Mouse (Mus musculus): ENCODE data around the gene Ggcx.
"Not testable (repeated sequence)": the region's sequence is repeated elsewhere in the genome, so short reads cannot be mapped to it uniquely, and the experiment has no call there.

Ggcx gene

GRCm38 (mm10) chr6:72430989-72431921 is 17.1 kb downstream of the Ggcx start:
- no peak for DNase-seq

- no peak for DNase-seq
Measured at GRCm38 (mm10) chr6:72432153-72432552, 18.0 kb downstream of the Ggcx start.

- DNase-seq = no peak
Measured at GRCm38 (mm10) chr6:72438226-72438625, 24.1 kb downstream of the Ggcx start.

GRCm38 (mm10) chr6:72438862-72439354 is 24.8 kb downstream of the Ggcx start:
- DNase-seq = peak; percentile 94

- DNase-seq = peak; percentile 94
Measured at GRCm38 (mm10) chr6:72439355-72440185, 25.5 kb downstream of the Ggcx start, which contains the start of gene Mat2a. TSS of gene Mat2a (minus strand) at chr6:72439558.

- peak; percentile 52 for DNase-seq
Measured at GRCm38 (mm10) chr6:72440186-72440990, 26.3 kb downstream of the Ggcx start.

- DNase-seq = no peak
Measured at GRCm38 (mm10) chr6:72442921-72443604, 29.0 kb downstream of the Ggcx start.

GRCm38 (mm10) chr6:72445011-72445410 is 30.9 kb downstream of the Ggcx start:
- no peak for DNase-seq

GRCm38 (mm10) chr6:72447487-72447886 is 33.4 kb downstream of the Ggcx start:
- no peak for DNase-seq

GRCm38 (mm10) chr6:72451778-72452177 is 37.7 kb downstream of the Ggcx start:
- DNase-seq = not testable (repeated sequence)

GRCm38 (mm10) chr6:72452329-72452728 is 38.2 kb downstream of the Ggcx start:
- DNase-seq = no peak

- DNase-seq = no peak
Measured at GRCm38 (mm10) chr6:72453578-72453977, 39.5 kb downstream of the Ggcx start.

- DNase-seq = no peak
Measured at GRCm38 (mm10) chr6:72454072-72454746, 40.1 kb downstream of the Ggcx start.

GRCm38 (mm10) chr6:72454833-72455373 is 40.8 kb downstream of the Ggcx start:
- DNase-seq = peak; percentile 14

GRCm38 (mm10) chr6:72456567-72456966 is 42.5 kb downstream of the Ggcx start:
- no peak for DNase-seq

GRCm38 (mm10) chr6:72458418-72458817 is 44.3 kb downstream of the Ggcx start:
- DNase-seq = no peak

- DNase-seq = no peak
Measured at GRCm38 (mm10) chr6:72458921-72459320, 44.8 kb downstream of the Ggcx start.

- no peak for DNase-seq
Measured at GRCm38 (mm10) chr6:72460036-72460801, 46.1 kb downstream of the Ggcx start.

GRCm38 (mm10) chr6:72462550-72463257 is 48.6 kb downstream of the Ggcx start:
- DNase-seq = not testable (repeated sequence)
